Mouse (Mus musculus) hindbrain, embryonic 16.5 days (tissue): ENCODE data around the gene Abracl. TPM values are rescaled to one million over a fixed set of nuclear protein-coding genes. Genes with fewer than 3 reads are reported as not detected.

Experiments
- ATAC-seq: fragments of 200-750 bp; cut with Nextera tagmentation; 2 replicates; pipeline ENCODE4 v1.8.0; 2017; ENCODE audit warnings: moderate TSS enrichment, moderate library complexity
- H3K27ac ChIP-seq: fragments of 300-500 bp; sonication (generic); 2 replicates; pipeline ENCODE4 v1.5.1; 2014; ENCODE audit warnings: low read depth, mild to moderate bottlenecking, control low read depth, low read length, moderate library complexity
- H3K27me3 ChIP-seq: fragments of 300-500 bp; sonication (generic); replicated peaks from 2 replicates; pipeline ENCODE4 v1.6.1; 2014; ENCODE audit warnings: low read length; ENCODE audit not compliant: control insufficient read depth, insufficient read depth
- H3K36me3 ChIP-seq: fragments of 300-500 bp; sonication (generic); 2 replicates; pipeline ENCODE4 v1.6.1; 2014; ENCODE audit warnings: mild to moderate bottlenecking, low read length, moderate library complexity, mixed read lengths; ENCODE audit not compliant: control insufficient read depth, insufficient read depth
- H3K4me1 ChIP-seq: fragments of 300-500 bp; sonication (generic); 2 replicates; pipeline ENCODE4 v1.6.1; 2014; ENCODE audit warnings: low read depth, low read length; ENCODE audit not compliant: control insufficient read depth, insufficient read depth
- H3K4me2 ChIP-seq: fragments of 300-500 bp; sonication (generic); 2 replicates; pipeline ENCODE4 v1.6.1; 2014; ENCODE audit warnings: mild to moderate bottlenecking, low read length, control low read depth, moderate library complexity
- H3K4me3 ChIP-seq: fragments of 300-500 bp; sonication (generic); 2 replicates; pipeline ENCODE4 v1.5.1; 2014; ENCODE audit warnings: mild to moderate bottlenecking, low read length, control low read depth, moderate library complexity
- H3K9ac ChIP-seq: fragments of 300-500 bp; sonication (generic); 2 replicates; pipeline ENCODE4 v1.6.1; 2014; ENCODE audit warnings: low read depth, mild to moderate bottlenecking, control low read depth, low read length, moderate library complexity
- H3K9me3 ChIP-seq: fragments of 300-500 bp; sonication (generic); 2 replicates; pipeline ENCODE4 v1.6.1; 2014; ENCODE audit warnings: mild to moderate bottlenecking, low read length, moderate library complexity; ENCODE audit not compliant: control insufficient read depth
- WGBS: fragments of 180-500 bp; shearing (Covaris S2); extraction: QIAGEN DNeasy Blood & Tissue Kit; methylation state at CpG from one replicate; pipeline ENCODE4 v1.1.7; 2014; 5-methylcytosine and 5-hydroxymethylcytosine counted together
- polyA plus RNA-seq: library from polyadenylated mRNA; unstranded; fragments of >200 nt; fragmentation: Nextera tagmentation; extraction: Ambion mirVana; gene quantifications from 2 replicates; pipeline ENCODE4 v1.2.1, GENCODE M21; 2015

Abracl gene
- polyA plus RNA-seq, 1 experiment from 2014 or later = 51.7 TPM

DNA sequence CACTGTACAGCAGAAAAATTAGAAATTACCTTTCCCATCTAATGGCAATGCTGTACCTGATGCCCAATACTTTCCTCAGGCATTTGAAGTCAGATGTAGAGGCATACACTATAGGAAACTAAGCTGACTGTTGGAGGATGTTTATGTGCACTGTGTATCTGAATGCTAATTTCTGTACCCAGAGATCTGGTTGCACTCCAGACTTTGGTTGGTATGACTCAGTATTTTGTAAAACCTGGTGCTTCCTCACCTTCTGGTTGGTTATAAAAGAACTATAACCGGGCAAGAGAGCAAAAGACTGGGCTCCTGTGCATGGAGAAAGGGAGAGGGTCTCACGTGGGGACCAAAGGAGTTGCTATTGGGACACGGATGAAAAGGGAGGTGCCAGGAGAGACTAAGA lies 15.8 kb downstream of the Abracl start:
- no peak overlapping the region for H3K4me2 ChIP-seq
- peaks cover 7% of the 10 kb centered on the region; the same call in 1 of the 2 replicates for H3K36me3 ChIP-seq
- ATAC-seq = no peak
- H3K9me3 ChIP-seq = no peaks in the 10 kb centered on the region
- no peak overlapping the region for H3K9ac ChIP-seq
- no peaks in the 10 kb centered on the region for H3K27me3 ChIP-seq
- H3K4me3 ChIP-seq = no peak overlapping the region
- H3K4me1 ChIP-seq = no peaks in the 10 kb centered on the region
- no peak overlapping the region for H3K27ac ChIP-seq
- WGBS = 92% methylated on average over 3 of the region's 3 CpGs

DNA sequence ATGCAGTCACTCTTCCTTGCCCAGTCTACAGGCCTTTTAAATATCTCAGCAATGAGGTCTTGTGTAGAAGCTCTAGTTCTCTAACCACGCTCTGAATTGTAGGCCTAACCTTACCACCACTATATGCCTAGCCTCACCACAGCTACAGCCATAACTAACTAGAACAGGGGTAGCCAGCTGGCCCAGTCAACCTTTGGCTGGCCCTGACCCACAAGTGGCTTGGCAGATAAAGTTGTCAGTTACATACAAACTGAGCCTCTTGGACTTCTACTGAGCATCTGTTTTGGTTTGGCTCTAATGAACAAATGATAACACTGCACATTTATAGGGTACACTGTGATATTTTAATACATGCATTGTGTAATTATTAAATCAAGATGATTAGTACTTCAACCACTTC lies 16.3 kb downstream of the Abracl start:
- Histone ChIP-seq H3K4me2 (no peak overlapping the region), H3K36me3 (peaks cover 7% of the 10 kb centered on the region; the same call in 1 of the 2 replicates), H3K9ac (no peak overlapping the region), H3K27me3 (no peaks in the 10 kb centered on the region), H3K4me1 (no peaks in the 10 kb centered on the region), H3K9me3 (no peaks in the 10 kb centered on the region), H3K4me3 (no peak overlapping the region), H3K27ac (no peak overlapping the region)
- WGBS = 96% methylated on average over 1 of the region's 1 CpGs
- no peak for ATAC-seq

- 92% methylated on average over 7 of the region's 7 CpGs for whole genome bisulfite sequencing
- no peak for ATAC-seq
- no peak overlapping the region for H3K4me2 ChIP-seq
Measured at GRCm38 (mm10) chr10:18005136-18005955, 17.7 kb downstream of the Abracl start.

GRCm38 (mm10) chr10:18003966-18004637 lies 19.0 kb downstream of the Abracl start:
- H3K4me1 ChIP-seq = no peaks in the 10 kb centered on the region
- no peak for ATAC-seq
- H3K36me3 ChIP-seq = no peaks in the 10 kb centered on the region
- H3K27ac ChIP-seq = no peak overlapping the region
- 78% methylated on average over 12 of the region's 12 CpGs for WGBS
- H3K9ac ChIP-seq = no peak overlapping the region
- no peaks in the 10 kb centered on the region for H3K27me3 ChIP-seq
- H3K4me3 ChIP-seq = no peak overlapping the region
- no peak overlapping the region for H3K4me2 ChIP-seq
- H3K9me3 ChIP-seq = no peaks in the 10 kb centered on the region

More at GRCm38 (mm10) chr10:18005136-18005955, 17.7 kb downstream of the Abracl start:
- no peak overlapping the region for H3K9ac ChIP-seq
- H3K27ac ChIP-seq = no peak overlapping the region
- H3K36me3 ChIP-seq = peaks cover 3% of the 10 kb centered on the region; the same call in 1 of the 2 replicates
- H3K4me3 ChIP-seq = no peak overlapping the region
- H3K27me3 ChIP-seq = no peaks in the 10 kb centered on the region
- H3K9me3 ChIP-seq = no peaks in the 10 kb centered on the region
- H3K4me1 ChIP-seq = no peaks in the 10 kb centered on the region

DNA sequence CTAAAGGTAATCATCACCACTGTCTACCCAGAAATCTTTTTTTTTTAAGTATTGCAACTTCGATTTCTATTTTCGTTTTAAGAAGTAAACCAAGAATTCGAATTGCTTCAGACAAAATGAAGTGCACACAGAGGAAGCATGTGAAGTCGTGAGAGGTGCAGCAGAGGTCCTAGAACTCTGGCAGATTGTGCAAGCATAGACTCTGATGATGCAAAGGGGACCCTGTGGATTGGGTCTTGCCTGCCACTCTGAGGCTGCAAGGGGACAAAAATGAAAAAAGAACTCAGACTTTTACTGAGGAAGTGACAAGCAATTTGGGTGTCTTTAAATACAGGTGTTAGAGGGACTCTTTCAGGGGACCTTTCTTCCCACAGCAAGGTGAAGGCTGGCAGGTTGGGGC lies 32.5 kb downstream of the Abracl start:
- H3K36me3 ChIP-seq = no peaks in the 10 kb centered on the region
- H3K9me3 ChIP-seq = no peaks in the 10 kb centered on the region
- no peak overlapping the region for H3K27ac ChIP-seq
- no peaks in the 10 kb centered on the region for H3K27me3 ChIP-seq
- no peak for ATAC-seq
- H3K4me1 ChIP-seq = no peaks in the 10 kb centered on the region
- no peak overlapping the region for H3K9ac ChIP-seq
- no peak overlapping the region for H3K4me3 ChIP-seq
- H3K4me2 ChIP-seq = no peak overlapping the region
- WGBS = 81% methylated on average over 4 of the region's 4 CpGs

DNA sequence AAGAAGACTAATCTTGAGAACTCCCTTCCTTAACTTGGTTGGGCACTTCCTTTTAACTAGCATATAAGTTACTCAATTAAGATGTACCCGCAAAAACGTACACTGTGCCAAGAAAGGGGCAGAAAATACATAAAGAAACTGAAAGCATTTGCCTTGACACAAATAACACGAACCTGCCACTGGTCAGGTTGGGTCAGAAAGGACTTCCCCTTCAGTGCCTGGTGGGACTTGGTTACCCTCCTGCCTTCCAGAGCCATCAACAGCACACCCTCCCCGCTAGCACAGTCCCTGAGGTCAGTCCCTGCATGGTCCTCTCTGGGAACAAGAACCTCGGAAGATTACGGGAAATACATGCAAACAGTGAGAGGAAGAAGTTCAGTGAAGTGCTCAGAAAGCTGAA lies 34.0 kb downstream of the Abracl start:
- H3K9me3 ChIP-seq = no peaks in the 10 kb centered on the region
- H3K4me1 ChIP-seq = no peaks in the 10 kb centered on the region
- ATAC-seq = no peak
- WGBS = 75% methylated on average over 6 of the region's 6 CpGs
- H3K9ac ChIP-seq = no peak overlapping the region
- no peaks in the 10 kb centered on the region for H3K27me3 ChIP-seq
- H3K36me3 ChIP-seq = no peaks in the 10 kb centered on the region
- no peak overlapping the region for H3K4me3 ChIP-seq
- no peak overlapping the region for H3K4me2 ChIP-seq
- H3K27ac ChIP-seq = no peak overlapping the region

- WGBS = 87% methylated on average over 8 of the region's 8 CpGs
- H3K27ac ChIP-seq = no peak overlapping the region
Measured at GRCm38 (mm10) chr10:17987823-17988423, 35.2 kb downstream of the Abracl start.

DNA sequence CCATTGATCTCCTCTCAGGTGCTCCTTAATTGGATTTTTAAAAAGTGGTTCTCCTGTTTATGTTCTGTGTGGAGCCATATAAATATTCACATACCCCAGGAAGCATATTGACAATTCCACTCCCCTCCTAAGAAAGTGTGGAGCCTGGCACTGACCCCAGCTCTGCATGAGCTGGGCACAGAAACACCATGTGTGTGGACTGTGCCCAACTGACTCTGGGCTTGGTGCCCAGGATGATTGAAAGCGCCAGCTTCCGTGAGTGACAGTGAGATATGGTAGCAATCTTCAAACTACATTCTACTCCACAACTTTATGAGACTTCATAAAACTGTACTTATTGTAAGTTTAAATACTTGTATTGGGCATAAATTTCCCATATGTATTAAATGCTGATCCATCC lies 39.8 kb downstream of the Abracl start:
- Histone ChIP-seq H3K27me3 (no peaks in the 10 kb centered on the region), H3K4me1 (no peaks in the 10 kb centered on the region), H3K9me3 (no peaks in the 10 kb centered on the region), H3K27ac (no peak overlapping the region), H3K4me2 (no peak overlapping the region), H3K4me3 (no peak overlapping the region), H3K36me3 (no peaks in the 10 kb centered on the region), H3K9ac (no peak overlapping the region)
- ATAC-seq = peak; percentile 90
- WGBS = 63% methylated on average over 2 of the region's 2 CpGs

More at GRCm38 (mm10) chr10:17987823-17988423, 35.2 kb downstream of the Abracl start:
- H3K4me2 ChIP-seq = no peak overlapping the region
- H3K9ac ChIP-seq = no peak overlapping the region
- no peaks in the 10 kb centered on the region for H3K27me3 ChIP-seq
- H3K4me1 ChIP-seq = no peaks in the 10 kb centered on the region
- H3K36me3 ChIP-seq = no peaks in the 10 kb centered on the region
- no peaks in the 10 kb centered on the region for H3K9me3 ChIP-seq
- no peak overlapping the region for H3K4me3 ChIP-seq
- no peak for ATAC-seq

GRCm38 (mm10) chr10:17966090-17966489 lies 57.0 kb downstream of the Abracl start:
- no peak overlapping the region for H3K4me3 ChIP-seq
- no peak overlapping the region for H3K27ac ChIP-seq
- H3K36me3 ChIP-seq = no peaks in the 10 kb centered on the region
- H3K9ac ChIP-seq = no peak overlapping the region
- no peaks in the 10 kb centered on the region for H3K27me3 ChIP-seq
- no peak for ATAC-seq
- no peaks in the 10 kb centered on the region for H3K4me1 ChIP-seq
- WGBS = 88% methylated on average over 4 of the region's 4 CpGs
- H3K4me2 ChIP-seq = no peak overlapping the region
- H3K9me3 ChIP-seq = no peaks in the 10 kb centered on the region
